In the genomic region with DNA sequence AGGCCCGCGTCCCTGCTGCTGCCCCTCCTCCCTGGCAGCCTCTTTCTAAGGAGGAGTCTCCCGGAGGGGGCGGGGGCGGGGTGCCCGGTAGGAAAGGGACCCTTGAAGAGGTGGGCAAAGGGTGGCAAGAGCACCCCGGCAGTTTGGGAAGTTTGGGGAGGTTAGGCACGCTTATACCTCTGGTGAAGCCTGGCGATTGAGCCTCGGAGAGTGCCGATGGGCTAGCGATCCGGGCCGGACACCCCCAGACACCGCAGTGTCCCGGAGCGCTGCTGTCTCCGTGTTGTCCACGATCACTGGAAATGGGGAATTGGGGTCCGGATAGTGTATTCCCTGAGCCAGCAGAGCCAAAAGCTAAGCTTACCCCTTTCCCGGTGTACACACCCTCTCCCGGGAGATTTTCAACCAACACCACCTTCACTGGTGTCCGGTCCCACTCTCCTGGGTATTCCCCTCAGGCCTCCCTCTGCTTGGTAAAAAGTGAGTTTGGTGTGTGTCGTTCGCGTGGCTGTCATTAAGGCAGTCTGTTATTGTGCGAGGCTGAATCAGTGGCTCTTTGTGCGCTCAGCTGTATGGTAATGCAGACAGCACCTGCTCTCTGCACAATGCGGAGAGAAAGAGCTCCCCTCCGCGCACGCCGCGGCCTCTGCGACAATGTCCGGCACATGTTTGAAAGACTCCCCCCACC, we compare ENCODE assay signal across 8 mouse cellular contexts. TPM values are rescaled to one million over a fixed set of nuclear protein-coding genes. Genes with fewer than 3 reads are reported as not detected.
DNase-seq lines count a peak whose midpoint lies in the region; ATAC-seq and TF ChIP-seq lines count a peak whose summit lies in the region.

A gene (minus strand): TSS at position 379 of the 688 bp plus-strand sequence.

- peak within 1 kb of the TSS; percentile 88 for H3K4me3 ChIP-seq in layer of hippocampus, adult 2 months
- H3K4me3 ChIP-seq in heart, embryonic 12.5 days: peak within 1 kb of the TSS; percentile 70
- peak within 1 kb of the TSS; percentile 56 for H3K4me3 ChIP-seq in limb, embryonic 12.5 days (replicated peaks)

- no peak; the same call in 1 of the 2 replicates for ATAC-seq in heart, embryonic 12.5 days (ENCODE audit: insufficient number of reproducible peaks, low FRiP score)
- no peak for ATAC-seq in limb, embryonic 12.5 days (ENCODE audit: insufficient number of reproducible peaks, insufficient read depth, low FRiP score, low TSS enrichment, low read depth)

- H3K27me3 ChIP-seq in heart, embryonic 12.5 days (replicated peaks): peaks cover 82% of the 10 kb centered on the region
- H3K27me3 ChIP-seq in limb, embryonic 12.5 days: peaks cover 100% of the 10 kb centered on the region

- H3K36me3 ChIP-seq in heart, embryonic 12.5 days: no peaks in the 10 kb centered on the region
- H3K36me3 ChIP-seq in limb, embryonic 12.5 days: no peaks in the 10 kb centered on the region

- no peak; the same call in 1 of the 2 replicates for TF ChIP-seq CTCF in layer of hippocampus, adult 2 months (conservative IDR thresholded peaks at IDR 0.05)
- TF ChIP-seq CTCF in brain, embryonic 14.5 days (IDR thresholded peaks at IDR 0.05; ENCODE audit: borderline replicate concordance, extremely low read depth, insufficient read depth, insufficient read length): no peak

- peak within 1 kb of the TSS; percentile 99 for H3K4me2 ChIP-seq in heart, embryonic 12.5 days
- peak within 1 kb of the TSS; percentile 96 for H3K4me2 ChIP-seq in limb, embryonic 12.5 days

- peak; percentile 38; the same call in 1 of the 2 replicates for TF ChIP-seq POLR2A in brain, embryonic 14.5 days (IDR thresholded peaks at IDR 0.05; ENCODE audit: borderline replicate concordance, extremely low read depth, insufficient read depth, insufficient read length, poor library complexity, severe bottlenecking)

- peak within 1 kb of the TSS; percentile 94 for H3K27ac ChIP-seq in layer of hippocampus, adult 2 months
- peak within 1 kb of the TSS; percentile 40 for H3K27ac ChIP-seq in heart, embryonic 12.5 days (ENCODE audit: poor library complexity, severe bottlenecking)
- 0 out of 2 replicates have a peak within 1 kb of the TSS, but pooled peaks have one; percentile 8 for H3K27ac ChIP-seq in limb, embryonic 12.5 days

- under 1% methylated on average over 36 of the region's 36 CpGs for WGBS in heart, embryonic 12.5 days
- under 1% methylated on average over 36 of the region's 36 CpGs for WGBS in limb, embryonic 12.5 days

- H3K9ac ChIP-seq in heart, embryonic 12.5 days: peak within 1 kb of the TSS; percentile 76
- peak within 1 kb of the TSS; percentile 69 for H3K9ac ChIP-seq in limb, embryonic 12.5 days (replicated peaks)

- no peaks in the 10 kb centered on the region for H3K9me3 ChIP-seq in heart, embryonic 12.5 days (replicated peaks)
- no peaks in the 10 kb centered on the region for H3K9me3 ChIP-seq in limb, embryonic 12.5 days

- DNase-seq in layer of hippocampus, adult 2 months (ENCODE audit: low spot score in 2 of 2): no peak
- DNase-seq in layer of hippocampus, adult 9-11 months: no peak
- DNase-seq in ES-CJ7 (ENCODE audit: low read depth, low spot score): peak; percentile 65
- DNase-seq in brain, embryonic 14.5 days (ENCODE audit: low read depth): peak; percentile 93
- DNase-seq in retina, embryonic 14.5 days (ENCODE audit: low spot score): peak; percentile 77
- no peak for DNase-seq in ovary, postnatal 10 days (ENCODE audit: low spot score)

- H3K4me1 ChIP-seq in heart, embryonic 12.5 days (replicated peaks): peaks cover 40% of the 10 kb centered on the region
- peaks cover 49% of the 10 kb centered on the region for H3K4me1 ChIP-seq in limb, embryonic 12.5 days (replicated peaks)

RNA-seq across cellular contexts. Expression of the gene that starts here (rescaled TPM):
- total RNA-seq in layer of hippocampus, adult 2 months (2021): 10 to 100 TPM in 1 of 2 experiments, 1 to 10 TPM in 1; 8.8 to 14.0 TPM
- polyA plus RNA-seq in brain, embryonic 14.5 days (2012; rRNA removed): 48.4 and 74.1 TPM in 2 replicates
- 10.1 and 11.8 TPM in 2 replicates for polyA plus RNA-seq in heart, embryonic 12.5 days (2016; fragmentation: Nextera tagmentation; extraction: Ambion mirVana)
- 6.7 and 7.1 TPM in 2 replicates for polyA plus RNA-seq in limb, embryonic 12.5 days (2016; fragmentation: Nextera tagmentation; extraction: Ambion mirVana)

Comparison
In these comparisons a context has a peak if more than half of its experiments do, and no peak if none do; other contexts are left out.
1. DNase-seq: peak in ES-CJ7 (single experiment), brain, embryonic 14.5 days (single experiment) and retina, embryonic 14.5 days (single experiment); none in layer of hippocampus, adult 2 months (0 of 2), layer of hippocampus, adult 9-11 months (single experiment) and ovary, postnatal 10 days (single experiment).
2. H3K27ac ChIP-seq: peak in every context shown above with its lines; median percentile 94 in layer of hippocampus, adult 2 months; 40 in heart, embryonic 12.5 days; 8 in limb, embryonic 12.5 days.
3. Peak in every context shown above with its lines, with median percentiles within 50 percentile points of each other: H3K4me3 ChIP-seq.